Mouse (Mus musculus) midbrain, embryonic 15.5 days (tissue): ENCODE results near the gene Icam4. TPM values are rescaled to one million over a fixed set of nuclear protein-coding genes. Genes with fewer than 3 reads are reported as not detected.

Experiments
- ATAC-seq: fragments of 200-750 bp; cut with Nextera tagmentation; replicated peaks from 2 replicates; pipeline ENCODE4 v1.8.0; 2017; ENCODE audit warnings: moderate TSS enrichment
- H3K27ac ChIP-seq: fragments of 300-500 bp; sonication (generic); 2 replicates; pipeline ENCODE4 v1.5.1; 2015; ENCODE audit warnings: mild to moderate bottlenecking, inconsistent platforms
- H3K27me3 ChIP-seq: fragments of 300-500 bp; sonication (generic); replicated peaks from 2 replicates; pipeline ENCODE4 v1.6.1; 2015; ENCODE audit warnings: inconsistent platforms
- H3K36me3 ChIP-seq: fragments of 300-500 bp; sonication (generic); replicated peaks from 2 replicates; pipeline ENCODE4 v1.6.1; 2015; ENCODE audit warnings: inconsistent platforms
- H3K4me1 ChIP-seq: fragments of 300-500 bp; sonication (generic); 2 replicates; pipeline ENCODE4 v1.6.1; 2015; ENCODE audit warnings: inconsistent platforms
- H3K4me2 ChIP-seq: fragments of 300-500 bp; sonication (generic); 2 replicates; pipeline ENCODE4 v1.6.1; 2015; ENCODE audit warnings: inconsistent platforms, mild to moderate bottlenecking, moderate library complexity
- H3K4me3 ChIP-seq: fragments of 300-500 bp; sonication (generic); 2 replicates; pipeline ENCODE4 v1.5.1; 2015; ENCODE audit warnings: mild to moderate bottlenecking, inconsistent platforms
- H3K9ac ChIP-seq: fragments of 300-500 bp; sonication (generic); 2 replicates; pipeline ENCODE4 v1.6.1; 2015; ENCODE audit warnings: mild to moderate bottlenecking, inconsistent platforms
- H3K9me3 ChIP-seq: fragments of 300-500 bp; sonication (generic); 2 replicates; pipeline ENCODE4 v1.6.1; 2016; ENCODE audit warnings: inconsistent platforms
- WGBS: fragments of 180-500 bp; shearing (Covaris S2); methylation state at CpG from one replicate; pipeline ENCODE4 v1.1.7; 2015; ENCODE audit warnings: mixed read lengths; 5-methylcytosine and 5-hydroxymethylcytosine counted together
- polyA plus RNA-seq: library from polyadenylated mRNA; unstranded; fragments of >200 nt; fragmentation: Nextera tagmentation; extraction: Ambion mirVana; gene quantifications from 2 replicates; pipeline ENCODE4 v1.2.1, GENCODE M21; 2015

Icam4 gene
- polyA plus RNA-seq, 1 experiment from 2014 or later = 0.27 TPM

DNA sequence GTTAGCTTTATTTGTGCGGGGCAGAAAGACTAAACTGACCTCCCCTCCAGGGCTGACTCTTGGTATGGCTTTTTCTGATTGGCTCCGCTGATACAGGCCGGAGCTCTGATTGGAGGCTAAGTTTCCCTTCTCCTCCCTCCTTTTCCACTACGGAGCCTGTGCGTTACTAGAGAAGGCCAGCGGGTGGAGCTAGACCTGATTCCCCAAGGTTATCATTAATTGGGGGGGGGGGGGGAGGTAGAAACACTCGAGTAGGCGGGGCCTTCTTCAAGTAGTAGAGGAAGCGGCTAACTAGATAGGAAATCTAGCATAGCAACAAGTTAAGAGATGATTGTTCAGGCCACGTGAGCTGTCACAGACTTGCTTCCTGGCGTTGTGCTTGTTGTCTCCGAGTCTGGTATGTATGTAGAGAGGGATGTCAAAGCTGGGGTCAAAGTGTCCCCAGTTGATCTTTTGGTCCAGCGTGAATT lies 1.6 kb downstream of the Icam4 start:
- peak overlapping the region; percentile 59 for H3K4me3 ChIP-seq
- 0% methylated on average over 13 of the region's 13 CpGs for WGBS
- peaks cover 76% of the 10 kb centered on the region for H3K27me3 ChIP-seq
- H3K9me3 ChIP-seq = no peaks in the 10 kb centered on the region
- 0 out of 2 replicates have a peak overlapping the region, but pooled peaks have one; percentile 39 for H3K27ac ChIP-seq
- H3K4me1 ChIP-seq = peaks cover 54% of the 10 kb centered on the region
- H3K36me3 ChIP-seq = no peaks in the 10 kb centered on the region
- ATAC-seq = peak; percentile 61
- H3K4me2 ChIP-seq = peak overlapping the region; percentile 98
- H3K9ac ChIP-seq = peak overlapping the region; percentile 63; the same call in 1 of the 2 replicates

DNA sequence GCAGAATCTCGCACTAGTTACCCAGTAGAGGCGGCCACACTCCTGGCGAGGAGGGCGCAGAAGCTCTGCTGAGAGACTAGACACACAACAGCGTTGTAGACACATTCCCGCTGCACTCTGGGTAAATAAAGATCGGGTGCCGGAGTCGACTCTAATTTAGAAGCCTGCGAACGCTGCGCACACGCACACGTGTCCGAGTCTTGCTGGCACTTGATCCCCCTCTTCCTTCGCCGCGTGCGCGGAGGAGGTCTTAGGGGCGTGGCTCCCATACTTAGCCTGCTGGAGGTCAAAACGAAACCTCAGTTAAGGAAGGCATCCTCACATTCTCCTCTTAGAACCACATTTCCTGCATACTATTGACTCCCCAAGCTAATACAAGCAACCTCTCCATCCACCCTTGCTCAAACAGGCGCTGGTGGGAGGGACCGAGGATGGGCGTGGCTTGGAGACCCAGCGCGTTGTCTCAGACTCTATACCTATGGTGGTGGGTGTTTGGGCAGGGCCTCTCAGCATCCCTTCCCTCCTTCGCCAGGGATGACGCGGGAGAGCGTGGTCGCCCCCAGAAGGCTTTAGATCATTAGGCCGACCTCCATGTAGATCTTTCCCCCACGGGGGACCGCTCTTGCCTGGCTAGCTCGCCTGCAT lies 2.2 kb downstream of the Icam4 start:
- Histone ChIP-seq H3K27ac (0 out of 2 replicates have a peak overlapping the region, but pooled peaks have one; percentile 39), H3K4me2 (peak overlapping the region; percentile 98), H3K9ac (peak overlapping the region; percentile 63), H3K27me3 (peaks cover 82% of the 10 kb centered on the region), H3K4me3 (peak overlapping the region; percentile 59), H3K36me3 (no peaks in the 10 kb centered on the region), H3K4me1 (peaks cover 59% of the 10 kb centered on the region), H3K9me3 (no peaks in the 10 kb centered on the region)
- under 1% methylated on average over 36 of the region's 36 CpGs for WGBS
- peak; percentile 72 for ATAC-seq

DNA sequence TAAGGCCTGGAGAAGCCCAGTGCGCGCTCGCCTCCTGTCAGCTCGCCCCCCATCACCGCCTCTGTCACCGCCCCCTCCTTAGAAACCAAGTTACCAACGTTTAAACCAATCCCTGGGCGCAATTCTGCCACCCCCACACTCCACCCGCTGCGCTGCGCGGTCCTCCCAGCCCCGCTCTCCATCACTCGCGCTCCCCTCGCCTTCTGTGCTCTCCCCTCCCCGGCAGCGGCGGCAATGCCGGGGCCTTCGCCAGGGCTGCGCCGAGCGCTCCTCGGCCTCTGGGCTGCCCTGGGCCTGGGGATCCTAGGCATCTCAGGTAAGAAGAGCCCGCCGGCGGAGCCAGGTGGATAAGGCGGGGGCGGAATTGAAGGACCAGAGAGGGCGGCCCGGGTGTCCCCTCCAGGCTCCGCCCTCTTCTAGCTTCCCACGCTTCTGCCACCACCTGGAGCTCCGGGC lies 2.8 kb downstream of the Icam4 start, which contains the start of gene Icam5:
Gene Icam5, plus strand, starts transcription at position 178 of the 456 bp plus-strand sequence.
- peak within 1 kb of the TSS; percentile 98 for H3K4me2 ChIP-seq
- 0 out of 2 replicates have a peak within 1 kb of the TSS, but pooled peaks have one; percentile 39 for H3K27ac ChIP-seq
- WGBS = under 1% methylated on average over 35 of the region's 35 CpGs
- H3K27me3 ChIP-seq = peaks cover 87% of the 10 kb centered on the region
- peak within 1 kb of the TSS; percentile 63 for H3K9ac ChIP-seq
- H3K4me1 ChIP-seq = peaks cover 64% of the 10 kb centered on the region
- peak within 1 kb of the TSS; percentile 59 for H3K4me3 ChIP-seq
- H3K9me3 ChIP-seq = no peaks in the 10 kb centered on the region
- H3K36me3 ChIP-seq = no peaks in the 10 kb centered on the region
- peak; percentile 35 for ATAC-seq

DNA sequence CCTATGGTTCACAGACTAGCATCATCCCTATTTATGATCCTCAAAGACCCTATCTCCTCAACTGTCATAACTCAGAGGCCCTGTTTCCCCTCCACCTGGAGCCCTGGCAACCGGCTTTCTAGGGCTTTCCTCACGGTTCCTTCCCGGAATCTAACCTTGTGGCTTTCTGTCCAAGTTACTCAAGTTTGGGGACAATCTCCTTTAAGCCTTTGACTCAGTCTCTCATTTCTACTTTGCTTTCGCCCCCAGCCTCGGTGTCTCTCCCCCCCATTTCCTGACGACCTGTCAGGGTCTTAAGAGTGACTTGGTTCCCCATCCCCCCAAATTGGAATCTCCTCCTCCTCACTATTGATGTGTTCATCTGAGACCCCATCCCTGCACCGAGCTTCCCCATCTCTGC lies 3.3 kb downstream of the Icam4 start:
- Histone ChIP-seq H3K4me3 (peak overlapping the region; percentile 59), H3K27me3 (peaks cover 90% of the 10 kb centered on the region), H3K4me1 (peaks cover 70% of the 10 kb centered on the region), H3K9ac (peak overlapping the region; percentile 63), H3K4me2 (peak overlapping the region; percentile 98), H3K27ac (no peak overlapping the region), H3K9me3 (no peaks in the 10 kb centered on the region), H3K36me3 (no peaks in the 10 kb centered on the region)
- ATAC-seq = no peak
- whole genome bisulfite sequencing = 3% methylated on average over 7 of the region's 7 CpGs

- Histone ChIP-seq H3K36me3 (no peaks in the 10 kb centered on the region), H3K27me3 (peaks cover 90% of the 10 kb centered on the region), H3K27ac (no peak overlapping the region), H3K9ac (no peak overlapping the region), H3K9me3 (no peaks in the 10 kb centered on the region), H3K4me2 (peak overlapping the region; percentile 98), H3K4me1 (peaks cover 74% of the 10 kb centered on the region), H3K4me3 (peak overlapping the region; percentile 59)
- ATAC-seq = no peak
- under 1% methylated on average over 34 of the region's 34 CpGs for WGBS
Measured at GRCm38 (mm10) chr9:21033136-21033535, 4.0 kb downstream of the Icam4 start.

GRCm38 (mm10) chr9:21034481-21035085 lies 5.4 kb downstream of the Icam4 start:
- Histone ChIP-seq H3K4me1 (peaks cover 75% of the 10 kb centered on the region), H3K9me3 (no peaks in the 10 kb centered on the region), H3K27me3 (peaks cover 90% of the 10 kb centered on the region), H3K36me3 (no peaks in the 10 kb centered on the region), H3K4me3 (no peak overlapping the region), H3K27ac (no peak overlapping the region), H3K9ac (no peak overlapping the region), H3K4me2 (peak overlapping the region; percentile 87; the same call in 1 of the 2 replicates)
- 6% methylated on average over 17 of the region's 17 CpGs for WGBS
- ATAC-seq = no peak

GRCm38 (mm10) chr9:21035586-21035985 lies 6.4 kb downstream of the Icam4 start:
- no peak overlapping the region for H3K27ac ChIP-seq
- 17% methylated on average over 9 of the region's 9 CpGs for whole genome bisulfite sequencing
- no peak overlapping the region for H3K9ac ChIP-seq
- H3K4me2 ChIP-seq = peak overlapping the region; percentile 87
- H3K36me3 ChIP-seq = no peaks in the 10 kb centered on the region
- H3K27me3 ChIP-seq = peaks cover 90% of the 10 kb centered on the region
- peak overlapping the region; percentile 6; the same call in 1 of the 2 replicates for H3K4me3 ChIP-seq
- no peaks in the 10 kb centered on the region for H3K9me3 ChIP-seq
- peaks cover 65% of the 10 kb centered on the region for H3K4me1 ChIP-seq
- no peak for ATAC-seq

GRCm38 (mm10) chr9:21036161-21036560 lies 7.0 kb downstream of the Icam4 start:
- H3K4me2 ChIP-seq = peak overlapping the region; percentile 87
- no peaks in the 10 kb centered on the region for H3K36me3 ChIP-seq
- WGBS = 8% methylated on average over 20 of the region's 20 CpGs
- H3K27me3 ChIP-seq = peaks cover 89% of the 10 kb centered on the region
- H3K9ac ChIP-seq = no peak overlapping the region
- H3K4me3 ChIP-seq = peak overlapping the region; percentile 57
- no peaks in the 10 kb centered on the region for H3K9me3 ChIP-seq
- ATAC-seq = no peak
- peaks cover 59% of the 10 kb centered on the region for H3K4me1 ChIP-seq
- H3K27ac ChIP-seq = no peak overlapping the region

- H3K27me3 ChIP-seq = peaks cover 86% of the 10 kb centered on the region
- H3K4me2 ChIP-seq = peak overlapping the region; percentile 87
- H3K36me3 ChIP-seq = no peaks in the 10 kb centered on the region
- peak overlapping the region; percentile 57 for H3K4me3 ChIP-seq
- no peaks in the 10 kb centered on the region for H3K9me3 ChIP-seq
- H3K9ac ChIP-seq = no peak overlapping the region; the same call in 1 of the 2 replicates
- WGBS = 5% methylated on average over 22 of the region's 22 CpGs
- peaks cover 54% of the 10 kb centered on the region for H3K4me1 ChIP-seq
- ATAC-seq = 0 out of 2 replicates have a peak, but pooled peaks have one; percentile 10
- H3K27ac ChIP-seq = no peak overlapping the region
Measured at GRCm38 (mm10) chr9:21036666-21037065, 7.5 kb downstream of the Icam4 start.

DNA sequence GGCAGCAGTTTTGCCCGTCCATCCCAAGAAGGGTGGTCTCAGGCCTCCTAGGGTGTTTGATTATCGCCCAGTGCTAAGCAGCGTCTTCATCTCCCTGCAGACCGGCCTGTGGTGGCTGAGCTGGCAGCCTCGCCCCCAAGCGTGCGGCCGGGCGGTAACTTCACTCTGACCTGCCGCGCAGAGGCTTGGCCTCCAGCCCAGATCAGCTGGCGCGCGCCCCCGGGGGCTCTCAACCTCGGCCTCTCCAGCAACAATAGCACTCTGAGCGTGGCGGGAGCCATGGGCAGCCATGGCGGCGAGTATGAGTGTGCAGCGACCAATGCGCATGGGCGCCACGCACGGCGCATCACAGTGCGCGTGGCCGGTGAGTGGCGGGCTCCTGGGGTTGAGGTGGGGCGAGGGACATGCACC lies 8.3 kb downstream of the Icam4 start:
- Histone ChIP-seq H3K4me1 (peaks cover 46% of the 10 kb centered on the region), H3K36me3 (no peaks in the 10 kb centered on the region), H3K9me3 (no peaks in the 10 kb centered on the region), H3K4me3 (peak overlapping the region; percentile 57), H3K27ac (no peak overlapping the region), H3K27me3 (peaks cover 79% of the 10 kb centered on the region), H3K4me2 (peak overlapping the region; percentile 87), H3K9ac (peak overlapping the region; percentile 69)
- ATAC-seq = peak; percentile 87
- WGBS = 1% methylated on average over 31 of the region's 31 CpGs

- H3K27ac ChIP-seq = no peak overlapping the region
- no peak overlapping the region for H3K4me2 ChIP-seq
- 74% methylated on average over 3 of the region's 3 CpGs for WGBS
- peaks cover 58% of the 10 kb centered on the region for H3K27me3 ChIP-seq
- H3K36me3 ChIP-seq = no peaks in the 10 kb centered on the region
- H3K4me3 ChIP-seq = no peak overlapping the region
- peaks cover 33% of the 10 kb centered on the region for H3K4me1 ChIP-seq
- ATAC-seq = no peak
- no peaks in the 10 kb centered on the region for H3K9me3 ChIP-seq
- H3K9ac ChIP-seq = no peak overlapping the region
Measured at GRCm38 (mm10) chr9:21039779-21040178, 10.6 kb downstream of the Icam4 start.

- WGBS = 58% methylated on average over 4 of the region's 4 CpGs
- H3K27me3 ChIP-seq = peaks cover 42% of the 10 kb centered on the region
- peaks cover 22% of the 10 kb centered on the region for H3K4me1 ChIP-seq
- no peak for ATAC-seq
- no peak overlapping the region for H3K4me3 ChIP-seq
- H3K9ac ChIP-seq = no peak overlapping the region
- H3K36me3 ChIP-seq = no peaks in the 10 kb centered on the region
- no peaks in the 10 kb centered on the region for H3K9me3 ChIP-seq
- no peak overlapping the region for H3K4me2 ChIP-seq
- H3K27ac ChIP-seq = no peak overlapping the region
Measured at GRCm38 (mm10) chr9:21041308-21041707, 12.1 kb downstream of the Icam4 start.
